Mouse (Mus musculus): ENCODE results near the gene Pak1. TPM values are rescaled to one million over a fixed set of nuclear protein-coding genes. Genes with fewer than 3 reads are reported as not detected.
A peak's percentile ranks its signal among the peaks of the same experiment; 100 is the strongest.

The Pak1 gene
- polyA plus RNA-seq, 1 experiment from 2014 or later = 148 TPM

DNA sequence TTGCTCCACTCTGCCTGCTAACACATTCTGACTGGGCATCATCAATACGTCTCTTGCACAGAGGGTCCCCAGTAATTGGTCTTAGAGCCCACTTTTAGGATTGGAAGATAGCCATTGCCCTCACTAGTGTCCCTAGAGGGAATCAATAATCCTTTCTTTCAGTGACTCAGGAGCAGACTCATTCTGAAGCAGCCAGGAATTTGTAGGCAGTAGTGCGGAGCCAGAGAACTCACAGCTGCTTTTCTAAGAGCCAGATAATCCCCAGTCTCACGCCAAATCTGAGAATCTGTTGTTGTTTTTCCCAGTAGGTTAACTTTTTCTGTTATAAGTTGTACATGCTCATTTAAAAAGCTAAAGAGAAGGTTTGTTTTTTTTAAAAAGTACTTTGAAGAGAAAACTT, 13.0 kb upstream of the Pak1 start:
- no peaks in the 10 kb centered on the region for H3K4me1 ChIP-seq (ENCODE audit: control insufficient read depth, insufficient read depth, low read length)
- no peak for ATAC-seq (ENCODE audit: low read depth)
- no peak overlapping the region for H3K9ac ChIP-seq (replicated peaks; ENCODE audit: low read depth, low read length)
- H3K4me2 ChIP-seq (ENCODE audit: low read depth, low read length) = no peak overlapping the region
- no peak overlapping the region for H3K4me3 ChIP-seq (ENCODE audit: low read depth, low read length)
- WGBS = 64% methylated on average over 3 of the region's 3 CpGs
- no peaks in the 10 kb centered on the region for H3K27me3 ChIP-seq (ENCODE audit: control insufficient read depth, insufficient read depth, low read length)
- H3K9me3 ChIP-seq (ENCODE audit: control insufficient read depth, low read length) = no peaks in the 10 kb centered on the region
- no peak overlapping the region for H3K27ac ChIP-seq (ENCODE audit: low read depth, low read length)
- no peaks in the 10 kb centered on the region for H3K36me3 ChIP-seq (ENCODE audit: control insufficient read depth, insufficient read depth, low read length)

DNA sequence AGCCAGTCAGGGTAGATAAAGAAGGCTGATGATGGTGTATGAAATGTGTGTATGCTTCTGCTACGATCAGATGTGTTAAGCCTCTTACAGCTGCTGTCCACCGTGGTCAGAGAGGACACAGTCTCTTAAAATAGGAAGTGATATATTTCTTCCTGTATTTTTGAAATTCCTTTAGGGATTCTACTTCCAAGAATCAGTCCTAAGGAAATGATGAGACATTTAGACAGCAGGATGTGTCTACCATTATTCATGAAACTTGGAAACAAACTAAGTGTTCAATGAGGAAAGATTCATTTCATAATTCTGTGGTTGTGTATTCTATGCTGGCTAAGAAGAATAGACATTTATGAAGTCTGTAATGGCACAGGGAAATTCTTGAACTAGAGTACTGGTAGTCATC, 12.4 kb upstream of the Pak1 start:
- H3K27me3 ChIP-seq (ENCODE audit: control insufficient read depth, insufficient read depth, low read length) = no peaks in the 10 kb centered on the region
- ATAC-seq (ENCODE audit: low read depth) = no peak
- no peaks in the 10 kb centered on the region for H3K36me3 ChIP-seq (ENCODE audit: control insufficient read depth, insufficient read depth, low read length)
- no peak overlapping the region for H3K4me3 ChIP-seq (ENCODE audit: low read depth, low read length)
- H3K9me3 ChIP-seq (ENCODE audit: control insufficient read depth, low read length) = no peaks in the 10 kb centered on the region
- 88% methylated on average over 2 of the region's 2 CpGs for WGBS
- H3K4me1 ChIP-seq (ENCODE audit: control insufficient read depth, insufficient read depth, low read length) = no peaks in the 10 kb centered on the region
- H3K4me2 ChIP-seq (ENCODE audit: low read depth, low read length) = no peak overlapping the region
- no peak overlapping the region for H3K27ac ChIP-seq (ENCODE audit: low read depth, low read length)
- no peak overlapping the region for H3K9ac ChIP-seq (replicated peaks; ENCODE audit: low read depth, low read length)

DNA sequence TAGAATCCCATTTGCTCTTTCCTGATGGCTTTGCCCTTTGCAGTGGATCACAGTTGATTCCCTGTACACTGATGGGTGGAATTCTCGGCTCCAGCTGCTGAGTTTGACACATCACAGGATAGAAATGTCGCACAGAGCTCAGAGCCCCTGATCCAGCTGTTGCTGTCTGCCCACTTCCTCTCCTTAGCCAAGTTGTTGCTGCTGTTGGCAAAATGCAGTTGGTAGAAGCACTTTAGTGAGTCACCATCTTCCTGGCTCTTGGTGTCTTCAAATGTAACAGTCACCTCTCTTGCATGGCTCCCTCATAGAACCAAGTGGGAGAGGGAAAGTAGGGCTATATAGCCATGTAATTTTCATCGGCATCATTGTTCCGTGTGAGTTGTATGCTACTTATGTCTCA, 11.2 kb upstream of the Pak1 start:
- Histone ChIP-seq H3K36me3 (ENCODE audit: control insufficient read depth, insufficient read depth, low read length) (no peaks in the 10 kb centered on the region), H3K27me3 (ENCODE audit: control insufficient read depth, insufficient read depth, low read length) (no peaks in the 10 kb centered on the region), H3K9me3 (ENCODE audit: control insufficient read depth, low read length) (no peaks in the 10 kb centered on the region), H3K27ac (ENCODE audit: low read depth, low read length) (no peak overlapping the region), H3K4me2 (ENCODE audit: low read depth, low read length) (no peak overlapping the region), H3K4me3 (ENCODE audit: low read depth, low read length) (no peak overlapping the region), H3K4me1 (ENCODE audit: control insufficient read depth, insufficient read depth, low read length) (no peaks in the 10 kb centered on the region), H3K9ac (replicated peaks; ENCODE audit: low read depth, low read length) (no peak overlapping the region)
- no peak for ATAC-seq (ENCODE audit: low read depth)
- WGBS = 89% methylated on average over 4 of the region's 4 CpGs

DNA sequence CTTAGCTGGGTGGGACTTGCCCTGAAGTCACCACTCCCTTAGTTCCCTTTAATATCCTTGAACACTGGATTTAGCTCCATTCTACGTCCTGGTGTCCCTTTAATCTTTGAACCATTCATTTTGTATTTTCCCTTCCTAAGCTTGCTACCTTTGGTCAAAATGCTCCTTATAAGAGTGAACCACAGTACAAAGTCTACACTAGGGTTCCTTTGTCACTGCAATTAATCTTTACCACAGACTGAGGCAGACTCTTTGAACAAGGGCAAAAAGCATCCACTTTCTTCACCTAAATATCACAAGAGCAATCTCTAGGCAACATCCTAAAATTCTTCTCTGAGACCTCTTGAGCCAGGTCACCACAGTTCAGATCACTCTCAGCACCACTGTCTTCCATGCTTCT, 8.1 kb upstream of the Pak1 start:
- no peaks in the 10 kb centered on the region for H3K4me1 ChIP-seq (ENCODE audit: control insufficient read depth, insufficient read depth, low read length)
- no peaks in the 10 kb centered on the region for H3K9me3 ChIP-seq (ENCODE audit: control insufficient read depth, low read length)
- H3K4me3 ChIP-seq (ENCODE audit: low read depth, low read length) = no peak overlapping the region
- H3K36me3 ChIP-seq (ENCODE audit: control insufficient read depth, insufficient read depth, low read length) = no peaks in the 10 kb centered on the region
- no peak overlapping the region for H3K9ac ChIP-seq (replicated peaks; ENCODE audit: low read depth, low read length)
- H3K4me2 ChIP-seq (ENCODE audit: low read depth, low read length) = no peak overlapping the region
- ATAC-seq (ENCODE audit: low read depth) = no peak
- WGBS = 98% methylated on average over 1 of the region's 1 CpGs
- no peak overlapping the region for H3K27ac ChIP-seq (ENCODE audit: low read depth, low read length)
- no peaks in the 10 kb centered on the region for H3K27me3 ChIP-seq (ENCODE audit: control insufficient read depth, insufficient read depth, low read length)

DNA sequence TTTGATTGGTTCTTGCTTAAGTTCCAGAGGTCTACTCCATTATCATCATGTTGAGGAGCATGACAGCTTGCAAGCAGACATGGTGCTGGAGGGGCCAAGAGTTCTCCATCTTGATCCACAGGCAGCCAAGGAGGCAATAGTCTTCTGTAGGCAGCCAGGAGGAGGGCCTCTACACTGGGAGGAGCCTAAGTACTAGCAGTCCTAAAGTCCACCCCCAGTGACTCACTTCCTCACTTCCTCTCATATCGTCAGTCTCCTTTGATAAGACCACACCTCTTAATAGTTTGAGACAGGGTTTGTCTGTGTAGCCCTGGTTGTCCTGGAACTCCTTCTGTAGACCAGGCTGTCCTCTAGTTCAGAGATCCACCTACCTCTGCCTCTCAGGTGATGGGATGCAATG, 7.5 kb upstream of the Pak1 start:
- Histone ChIP-seq H3K4me2 (ENCODE audit: low read depth, low read length) (no peak overlapping the region), H3K4me1 (ENCODE audit: control insufficient read depth, insufficient read depth, low read length) (no peaks in the 10 kb centered on the region), H3K9ac (replicated peaks; ENCODE audit: low read depth, low read length) (no peak overlapping the region), H3K27ac (ENCODE audit: low read depth, low read length) (no peak overlapping the region), H3K27me3 (ENCODE audit: control insufficient read depth, insufficient read depth, low read length) (no peaks in the 10 kb centered on the region; the same call in 1 of the 2 replicates), H3K4me3 (ENCODE audit: low read depth, low read length) (no peak overlapping the region), H3K9me3 (ENCODE audit: control insufficient read depth, low read length) (no peaks in the 10 kb centered on the region), H3K36me3 (ENCODE audit: control insufficient read depth, insufficient read depth, low read length) (no peaks in the 10 kb centered on the region)
- no peak for ATAC-seq (ENCODE audit: low read depth)
- WGBS = 79% methylated on average over 1 of the region's 1 CpGs

DNA sequence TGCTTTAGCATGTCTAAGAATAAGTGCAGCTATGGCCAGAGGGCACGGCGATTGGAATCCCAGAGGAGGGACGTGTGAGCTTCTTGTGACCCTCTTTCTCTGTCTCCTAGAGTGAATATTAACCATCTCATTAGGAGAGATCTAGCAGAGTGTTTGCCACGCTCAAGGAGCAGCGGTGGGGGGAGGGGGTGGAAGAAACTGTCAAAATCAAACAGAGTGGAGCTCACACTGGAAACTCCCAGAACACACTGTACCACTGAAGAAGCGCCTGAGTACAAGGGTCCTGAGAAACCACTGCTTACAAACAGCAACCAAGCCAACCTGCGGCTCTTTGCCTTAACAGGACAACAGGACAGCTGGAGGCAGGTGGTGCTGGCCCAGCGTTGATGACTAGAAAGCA, 6.8 kb upstream of the Pak1 start:
- H3K27ac ChIP-seq (ENCODE audit: low read depth, low read length) = no peak overlapping the region
- no peaks in the 10 kb centered on the region for H3K4me1 ChIP-seq (ENCODE audit: control insufficient read depth, insufficient read depth, low read length)
- ATAC-seq (ENCODE audit: low read depth) = no peak
- 77% methylated on average over 8 of the region's 8 CpGs for WGBS
- H3K27me3 ChIP-seq (ENCODE audit: control insufficient read depth, insufficient read depth, low read length) = no peaks in the 10 kb centered on the region; the same call in 1 of the 2 replicates
- no peak overlapping the region for H3K4me3 ChIP-seq (ENCODE audit: low read depth, low read length)
- no peak overlapping the region for H3K4me2 ChIP-seq (ENCODE audit: low read depth, low read length)
- no peaks in the 10 kb centered on the region for H3K9me3 ChIP-seq (ENCODE audit: control insufficient read depth, low read length)
- no peaks in the 10 kb centered on the region for H3K36me3 ChIP-seq (ENCODE audit: control insufficient read depth, insufficient read depth, low read length)
- no peak overlapping the region for H3K9ac ChIP-seq (replicated peaks; ENCODE audit: low read depth, low read length)

DNA sequence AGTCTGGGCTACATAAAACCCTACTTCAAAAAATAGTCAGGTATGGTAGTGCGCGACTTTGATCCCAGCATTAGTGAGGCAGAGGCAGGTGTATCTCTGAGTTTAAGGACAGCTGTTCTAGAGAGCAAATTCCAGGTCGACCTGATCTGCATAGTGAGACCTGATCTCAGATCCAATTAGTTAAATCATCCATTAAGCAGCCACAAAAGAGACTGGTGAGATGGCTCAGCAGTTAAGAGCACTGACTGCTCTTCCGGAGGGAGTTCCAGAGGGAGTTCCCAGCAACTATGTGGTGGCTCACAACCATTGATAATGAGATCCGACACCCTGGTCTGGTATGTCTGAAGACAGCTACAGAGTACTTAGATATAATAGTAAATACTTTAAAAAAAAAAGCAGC, 4.8 kb upstream of the Pak1 start:
- H3K27me3 ChIP-seq (ENCODE audit: control insufficient read depth, insufficient read depth, low read length) = peaks cover under 1% of the 10 kb centered on the region
- H3K4me2 ChIP-seq (ENCODE audit: low read depth, low read length) = no peak overlapping the region
- no peak overlapping the region for H3K9ac ChIP-seq (replicated peaks; ENCODE audit: low read depth, low read length)
- H3K27ac ChIP-seq (ENCODE audit: low read depth, low read length) = no peak overlapping the region
- H3K4me1 ChIP-seq (ENCODE audit: control insufficient read depth, insufficient read depth, low read length) = no peaks in the 10 kb centered on the region
- no peak overlapping the region for H3K4me3 ChIP-seq (ENCODE audit: low read depth, low read length)
- no peaks in the 10 kb centered on the region for H3K36me3 ChIP-seq (ENCODE audit: control insufficient read depth, insufficient read depth, low read length)
- no peaks in the 10 kb centered on the region for H3K9me3 ChIP-seq (ENCODE audit: control insufficient read depth, low read length)
- 63% methylated on average over 5 of the region's 5 CpGs for WGBS
- ATAC-seq (ENCODE audit: low read depth) = no peak

DNA sequence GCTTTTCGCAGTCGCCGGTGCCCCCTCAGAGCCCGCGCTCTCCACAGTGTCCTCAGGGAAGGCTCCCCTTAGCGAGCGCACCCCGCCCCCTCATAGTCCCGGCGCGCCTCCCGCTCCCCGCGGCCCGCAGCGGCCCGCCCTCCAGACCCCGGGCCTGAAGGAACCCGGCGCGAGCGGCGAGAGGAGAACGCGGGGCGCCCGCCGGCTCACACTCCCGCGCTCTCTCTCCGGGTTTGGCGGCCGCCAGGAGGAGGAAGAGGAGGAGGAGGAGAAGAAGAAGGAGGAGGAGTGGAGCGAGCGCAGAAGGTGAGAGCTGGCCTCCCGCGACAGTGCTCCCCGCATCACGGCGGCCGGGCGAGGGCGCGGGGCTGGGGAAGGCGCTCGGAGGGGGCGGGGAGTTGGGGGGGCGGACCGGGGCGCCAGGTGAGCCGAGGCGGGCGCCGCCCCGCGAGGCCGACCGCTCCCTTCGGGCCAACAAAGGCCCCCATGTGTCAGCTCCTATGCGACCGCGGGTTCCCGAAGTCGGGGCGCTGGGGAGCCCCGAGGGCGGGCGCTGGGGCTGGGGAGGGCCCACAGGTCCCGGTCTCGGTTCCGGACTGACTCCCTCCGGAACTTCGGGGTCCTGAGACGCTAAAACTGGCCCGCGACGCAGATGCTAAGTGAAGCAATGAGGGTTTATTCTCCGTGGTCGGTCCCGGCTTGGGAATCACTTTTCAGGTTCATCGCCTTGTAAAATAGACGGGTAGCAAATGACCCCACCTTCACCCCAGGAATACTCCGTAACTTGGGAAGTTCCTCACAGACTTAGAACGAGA, 535 bp downstream of the Pak1 start:
- Histone ChIP-seq H3K4me2 (ENCODE audit: low read depth, low read length) (peak overlapping the region; percentile 87), H3K27ac (ENCODE audit: low read depth, low read length) (peak overlapping the region; percentile 78), H3K36me3 (ENCODE audit: control insufficient read depth, insufficient read depth, low read length) (no peaks in the 10 kb centered on the region), H3K4me3 (ENCODE audit: low read depth, low read length) (peak overlapping the region; percentile 89), H3K9me3 (ENCODE audit: control insufficient read depth, low read length) (no peaks in the 10 kb centered on the region), H3K27me3 (ENCODE audit: control insufficient read depth, insufficient read depth, low read length) (peaks cover 3% of the 10 kb centered on the region), H3K4me1 (ENCODE audit: control insufficient read depth, insufficient read depth, low read length) (peaks cover 10% of the 10 kb centered on the region; the same call in 1 of the 2 replicates), H3K9ac (replicated peaks; ENCODE audit: low read depth, low read length) (peak overlapping the region; percentile 79)
- ATAC-seq (ENCODE audit: low read depth) = no peak; the same call in 1 of the 2 replicates
- WGBS = under 1% methylated on average over 65 of the region's 84 CpGs

DNA sequence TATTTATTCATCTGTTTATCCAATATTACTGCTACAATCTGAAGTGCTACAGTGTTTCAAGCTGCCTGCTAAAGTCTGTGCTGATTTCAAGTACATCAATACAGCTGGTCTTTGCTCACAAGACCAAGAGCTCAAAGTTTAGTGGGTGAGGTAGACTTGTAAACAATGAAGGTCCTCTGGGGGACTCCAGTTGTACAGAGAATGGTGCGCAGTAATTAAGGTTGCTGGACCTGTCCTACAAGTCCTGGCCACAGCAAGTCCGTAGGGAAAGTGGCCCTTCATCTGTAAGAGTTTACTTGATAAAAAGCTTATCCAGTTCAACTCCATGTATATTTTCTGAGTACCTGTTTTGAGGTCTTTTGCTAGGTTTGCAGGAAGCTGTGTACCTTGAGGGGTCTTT, 1.9 kb downstream of the Pak1 start:
- Histone ChIP-seq H3K27ac (ENCODE audit: low read depth, low read length) (no peak overlapping the region), H3K4me3 (ENCODE audit: low read depth, low read length) (no peak overlapping the region), H3K9ac (replicated peaks; ENCODE audit: low read depth, low read length) (no peak overlapping the region), H3K9me3 (ENCODE audit: control insufficient read depth, low read length) (no peaks in the 10 kb centered on the region), H3K4me1 (ENCODE audit: control insufficient read depth, insufficient read depth, low read length) (peaks cover 10% of the 10 kb centered on the region; the same call in 1 of the 2 replicates), H3K36me3 (ENCODE audit: control insufficient read depth, insufficient read depth, low read length) (no peaks in the 10 kb centered on the region), H3K27me3 (ENCODE audit: control insufficient read depth, insufficient read depth, low read length) (peaks cover 3% of the 10 kb centered on the region), H3K4me2 (ENCODE audit: low read depth, low read length) (peak overlapping the region; percentile 87)
- ATAC-seq (ENCODE audit: low read depth) = no peak
- 41% methylated on average over 2 of the region's 2 CpGs for WGBS
